Mouse (Mus musculus) midbrain, embryonic 11.5 days (tissue): ENCODE data around the gene B3galt4. TPM values are rescaled to one million over a fixed set of nuclear protein-coding genes. Genes with fewer than 3 reads are reported as not detected.
"Not testable (repeated sequence)": the region's sequence is repeated elsewhere in the genome, so short reads cannot be mapped to it uniquely, and the experiment has no call there.

ENCODE experiments used
- ATAC-seq: fragments of 200-750 bp; cut with Nextera tagmentation; 2 replicates; pipeline ENCODE4 v1.8.0; 2017; ENCODE audit warnings: moderate TSS enrichment, moderate library complexity; ENCODE audit not compliant: low FRiP score
- DNase-seq: peaks from one replicate; pipeline ENCODE4 v3.0.0; 2015; ENCODE audit warnings: low spot score; ENCODE audit errors: missing footprints
- H3K27ac ChIP-seq: fragments of 300-500 bp; sonication (generic); 2 replicates; pipeline ENCODE4 v1.5.1; 2014; ENCODE audit warnings: low read depth, low read length
- H3K27me3 ChIP-seq: fragments of 300-500 bp; sonication (generic); 2 replicates; pipeline ENCODE4 v1.6.1; 2014; ENCODE audit warnings: mild to moderate bottlenecking, low read length, moderate library complexity, mixed read lengths; ENCODE audit not compliant: control insufficient read depth, insufficient read depth
- H3K36me3 ChIP-seq: fragments of 300-500 bp; sonication (generic); 2 replicates; pipeline ENCODE4 v1.6.1; 2014; ENCODE audit warnings: mild to moderate bottlenecking, low read length, moderate library complexity, mixed read lengths; ENCODE audit not compliant: control insufficient read depth, insufficient read depth
- H3K4me1 ChIP-seq: fragments of 300-500 bp; sonication (generic); 2 replicates; pipeline ENCODE4 v1.6.1; 2014; ENCODE audit warnings: low read length; ENCODE audit not compliant: control insufficient read depth, insufficient read depth
- H3K4me2 ChIP-seq: fragments of 300-500 bp; sonication (generic); 2 replicates; pipeline ENCODE4 v1.6.1; 2014; ENCODE audit warnings: mild to moderate bottlenecking, moderate library complexity
- H3K4me3 ChIP-seq: fragments of 300-500 bp; sonication (generic); 2 replicates; pipeline ENCODE4 v1.5.1; 2014; ENCODE audit warnings: low read depth, low read length
- H3K9ac ChIP-seq: fragments of 300-500 bp; sonication (generic); 2 replicates; pipeline ENCODE4 v1.6.1; 2014; ENCODE audit warnings: low read length
- H3K9me3 ChIP-seq: fragments of 300-500 bp; sonication (generic); 2 replicates; pipeline ENCODE4 v1.6.1; 2016; ENCODE audit warnings: low read length; ENCODE audit not compliant: control insufficient read depth
- WGBS: fragments of 180-500 bp; shearing (Covaris S2); extraction: QIAGEN DNeasy Blood & Tissue Kit; methylation state at CpG from one replicate; pipeline ENCODE4 v1.1.7; 2014; 5-methylcytosine and 5-hydroxymethylcytosine counted together
- polyA plus RNA-seq: library from polyadenylated mRNA; unstranded; fragments of >200 nt; fragmentation: Nextera tagmentation; extraction: Ambion mirVana; gene quantifications from 2 replicates; pipeline ENCODE4 v1.2.1, GENCODE M21; 2014

Gene B3galt4
- polyA plus RNA-seq, 1 experiment from 2014 or later: 4.2 TPM

GRCm38 (mm10) chr17:33908331-33909076 is 42.8 kb downstream of the B3galt4 start:
- Histone ChIP-seq H3K36me3 (peaks cover 10% of the 10 kb centered on the region), H3K9ac (peak overlapping the region; percentile 78), H3K27ac (peak overlapping the region; percentile 65), H3K4me2 (peak overlapping the region; percentile 99), H3K4me1 (peaks cover 15% of the 10 kb centered on the region), H3K9me3 (no peaks in the 10 kb centered on the region), H3K4me3 (peak overlapping the region; percentile 83), H3K27me3 (no peaks in the 10 kb centered on the region)
- ATAC-seq: no peak; the same call in 1 of the 2 replicates
- peak; percentile 92 for DNase-seq
- under 1% methylated on average over 43 of the region's 44 CpGs for WGBS

GRCm38 (mm10) chr17:33904835-33905234 is 46.5 kb downstream of the B3galt4 start, which contains the start of gene Platr17:
Gene Platr17 (plus strand): TSS chr17:33905135.
- not testable (repeated sequence) for H3K4me2 ChIP-seq, H3K27me3 ChIP-seq, ATAC-seq, H3K9me3 ChIP-seq, DNase-seq, H3K4me1 ChIP-seq, H3K4me3 ChIP-seq, H3K36me3 ChIP-seq, H3K27ac ChIP-seq, H3K9ac ChIP-seq
- WGBS: 37% methylated on average over 3 of the region's 4 CpGs

- ATAC-seq, H3K27me3 ChIP-seq: not testable (repeated sequence)
- WGBS: 74% methylated on average over 6 of the region's 6 CpGs
Observed at GRCm38 (mm10) chr17:33903911-33904651, 47.2 kb downstream of the B3galt4 start.

GRCm38 (mm10) chr17:33902491-33902890 is 48.8 kb downstream of the B3galt4 start:
- no peak overlapping the region for H3K27ac ChIP-seq
- H3K9me3 ChIP-seq: no peaks in the 10 kb centered on the region
- H3K9ac ChIP-seq: no peak overlapping the region
- ATAC-seq: no peak
- no peaks in the 10 kb centered on the region for H3K27me3 ChIP-seq
- H3K4me2 ChIP-seq: no peak overlapping the region
- DNase-seq: no peak
- no peaks in the 10 kb centered on the region for H3K4me1 ChIP-seq
- H3K4me3 ChIP-seq: no peak overlapping the region
- no peaks in the 10 kb centered on the region for H3K36me3 ChIP-seq
- WGBS: 80% methylated on average over 7 of the region's 7 CpGs

More at GRCm38 (mm10) chr17:33903911-33904651, 47.2 kb downstream of the B3galt4 start:
- DNase-seq, H3K4me1 ChIP-seq, H3K4me3 ChIP-seq, H3K4me2 ChIP-seq, H3K36me3 ChIP-seq, H3K27ac ChIP-seq, H3K9me3 ChIP-seq, H3K9ac ChIP-seq: not testable (repeated sequence)

- DNase-seq (no peak), ATAC-seq (no peak)
- no peaks in the 10 kb centered on the region for H3K27me3 ChIP-seq
- WGBS: 79% methylated on average over 4 of the region's 4 CpGs
- H3K27ac ChIP-seq: no peak overlapping the region
- no peaks in the 10 kb centered on the region for H3K4me1 ChIP-seq
- no peak overlapping the region for H3K4me3 ChIP-seq
- no peaks in the 10 kb centered on the region for H3K9me3 ChIP-seq
- no peaks in the 10 kb centered on the region for H3K36me3 ChIP-seq
- no peak overlapping the region for H3K4me2 ChIP-seq
- no peak overlapping the region for H3K9ac ChIP-seq
Observed at GRCm38 (mm10) chr17:33902079-33902478, 49.2 kb downstream of the B3galt4 start.

GRCm38 (mm10) chr17:33901653-33902052 is 49.6 kb downstream of the B3galt4 start:
- H3K4me2 ChIP-seq: no peak overlapping the region
- H3K9me3 ChIP-seq: no peaks in the 10 kb centered on the region
- DNase-seq: no peak
- H3K36me3 ChIP-seq: no peaks in the 10 kb centered on the region
- no peaks in the 10 kb centered on the region for H3K27me3 ChIP-seq
- no peak for ATAC-seq
- no peak overlapping the region for H3K9ac ChIP-seq
- no peak overlapping the region for H3K4me3 ChIP-seq
- 70% methylated on average over 4 of the region's 4 CpGs for WGBS
- H3K27ac ChIP-seq: no peak overlapping the region
- no peaks in the 10 kb centered on the region for H3K4me1 ChIP-seq

- no peak overlapping the region for H3K4me3 ChIP-seq
- H3K9ac ChIP-seq: no peak overlapping the region
- H3K4me1 ChIP-seq: no peaks in the 10 kb centered on the region
- ATAC-seq (no peak), DNase-seq (no peak)
- no peak overlapping the region for H3K27ac ChIP-seq
- no peaks in the 10 kb centered on the region for H3K36me3 ChIP-seq
- no peaks in the 10 kb centered on the region for H3K27me3 ChIP-seq
- WGBS: 80% methylated on average over 4 of the region's 4 CpGs
- H3K4me2 ChIP-seq: no peak overlapping the region
- no peaks in the 10 kb centered on the region for H3K9me3 ChIP-seq
Observed at GRCm38 (mm10) chr17:33900989-33901314, 50.3 kb downstream of the B3galt4 start.

- Histone ChIP-seq H3K4me1 (no peaks in the 10 kb centered on the region), H3K4me3 (no peak overlapping the region), H3K27ac (no peak overlapping the region), H3K9ac (no peak overlapping the region), H3K9me3 (no peaks in the 10 kb centered on the region), H3K27me3 (no peaks in the 10 kb centered on the region), H3K36me3 (no peaks in the 10 kb centered on the region), H3K4me2 (no peak overlapping the region)
- 81% methylated on average over 7 of the region's 7 CpGs for WGBS
- ATAC-seq: no peak
- DNase-seq: no peak
Observed at GRCm38 (mm10) chr17:33900281-33900988, 50.9 kb downstream of the B3galt4 start.
